Mouse (Mus musculus) lung, postnatal 4 days (tissue): ENCODE measurements at regions not wholly inside any gene's neighbourhood (a gene's known extent, or its start where the extent isn't known, plus 50 kb on each side); places are given as distances from the start of the nearest gene placed in this dataset.

Experiments
- DNase-seq, 2 experiments: peaks; one replicate each; pipeline ENCODE4 v3.0.0; 2021

DNA sequence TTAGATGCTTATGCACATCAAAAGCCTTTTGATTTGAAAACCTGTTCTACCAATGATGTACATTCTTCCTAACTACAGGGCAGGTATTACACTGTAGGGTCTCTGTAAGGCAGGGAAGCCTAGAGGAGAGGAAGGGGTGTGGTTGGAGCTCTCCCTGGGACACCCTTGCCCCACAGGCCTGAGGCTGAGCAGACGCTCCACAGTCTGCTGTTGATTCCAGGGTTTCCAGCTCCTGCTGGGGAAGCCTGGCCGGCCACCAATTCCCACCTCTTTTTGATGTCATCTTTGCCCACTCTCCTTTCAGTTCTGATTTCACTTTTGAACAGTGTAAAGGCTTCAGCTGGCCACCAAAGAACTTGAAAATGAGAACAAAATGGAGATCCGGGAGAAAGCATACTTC, 223.0 kb upstream of the Spred2 start:
- DNase-seq = no peak

DNA sequence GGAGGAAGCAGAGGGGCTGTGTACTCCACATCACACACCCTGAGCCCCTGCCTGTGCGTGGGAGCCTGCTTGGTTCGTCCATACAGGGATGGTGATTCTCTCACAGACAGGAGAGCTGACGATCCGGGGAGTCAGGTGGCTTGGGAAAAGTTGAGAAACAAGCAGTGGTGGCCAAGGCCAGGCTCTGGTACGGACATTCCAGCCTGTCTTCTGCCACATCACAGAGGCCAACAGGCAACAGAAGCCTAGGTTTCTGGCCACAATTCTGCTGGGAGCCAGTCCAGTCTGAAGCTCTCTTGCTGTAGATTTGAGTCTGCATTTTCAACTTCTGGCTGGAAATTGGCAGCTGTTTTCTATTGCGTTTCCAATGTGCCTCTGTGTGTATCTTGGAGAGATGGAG, 215.4 kb upstream of the Spred2 start:
- no peak for DNase-seq

DNA sequence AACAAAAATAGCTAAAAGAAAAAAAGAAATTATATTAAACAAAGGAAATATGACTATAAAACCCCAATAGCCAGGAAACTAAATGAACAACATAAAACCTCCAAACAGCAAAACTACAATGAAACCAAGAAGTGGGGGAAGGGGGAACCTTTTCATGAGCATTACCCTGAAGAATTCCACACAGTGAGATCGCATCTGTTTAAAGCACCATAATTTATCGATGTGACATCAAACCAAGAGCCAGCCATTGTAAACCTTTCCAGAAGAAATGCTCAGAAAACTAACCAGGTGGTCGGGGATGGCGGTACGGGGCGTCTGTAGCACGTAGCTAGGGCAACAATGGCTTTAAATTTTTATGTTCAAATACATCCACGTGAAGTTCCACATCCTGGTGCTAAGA, 214.8 kb upstream of the Spred2 start:
- DNase-seq = no peak

DNA sequence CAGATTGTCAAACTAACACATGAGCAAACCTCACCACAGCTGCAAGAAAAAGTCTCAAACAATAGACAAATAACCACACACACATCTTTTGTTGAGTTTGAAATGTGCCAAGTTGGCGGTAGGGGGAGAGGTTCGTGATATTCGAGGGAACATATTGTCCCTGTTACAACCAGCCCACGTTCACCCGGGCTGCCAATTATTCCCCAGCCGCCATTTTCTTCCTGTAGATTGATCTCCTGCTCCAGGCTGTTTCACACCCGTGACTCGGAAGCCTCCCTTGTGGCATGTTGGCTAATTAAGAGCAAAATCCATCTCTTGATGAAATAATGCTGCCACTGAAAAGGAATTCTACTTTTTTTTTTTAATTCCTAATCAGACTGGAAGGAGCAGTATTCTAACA, 211.1 kb upstream of the Spred2 start:
- no peak for DNase-seq

- no peak for DNase-seq
These were observed 210.6 kb upstream of the Spred2 start for GRCm38 (mm10) chr11:19713597-19713996.

GRCm38 (mm10) chr11:19714211-19714610, 210.0 kb upstream of the Spred2 start:
- no peak for DNase-seq

DNA sequence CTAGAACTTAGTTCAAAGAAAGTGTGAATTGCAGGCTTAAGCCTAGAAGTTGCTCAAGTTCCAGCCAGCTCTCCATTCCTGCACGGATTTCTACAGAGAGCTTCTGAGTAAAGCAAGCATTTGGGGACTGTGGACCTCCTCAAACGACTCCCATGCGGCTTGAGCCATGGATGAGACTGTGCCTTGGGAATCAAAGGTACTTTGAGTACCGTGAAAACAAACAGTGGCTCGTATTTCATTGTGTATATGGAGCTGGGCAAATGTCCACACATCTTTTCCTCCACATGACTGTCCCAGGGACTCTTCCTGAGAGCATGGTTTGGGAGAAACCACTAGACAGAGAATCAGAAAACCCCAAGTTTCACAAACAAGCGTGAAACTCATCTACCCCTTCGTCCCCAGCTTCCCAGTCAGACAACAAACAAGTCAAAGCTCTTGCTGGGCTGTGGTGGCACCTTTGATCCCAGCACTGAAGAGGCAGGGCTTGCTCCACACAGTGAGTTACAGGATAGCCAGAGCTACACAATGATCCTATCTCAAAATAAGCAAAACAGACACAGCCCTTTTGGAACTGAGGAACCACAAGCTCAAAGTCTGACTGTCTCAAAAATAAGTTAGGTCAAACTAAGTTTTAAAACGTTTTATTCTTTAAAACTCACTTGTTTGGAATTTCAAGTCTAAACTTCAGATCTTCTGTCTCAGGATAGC, 209.1 kb upstream of the Spred2 start:
- DNase-seq = no peak

- DNase-seq = no peak
These were observed 206.0 kb upstream of the Spred2 start for GRCm38 (mm10) chr11:19718165-19718564.

DNA sequence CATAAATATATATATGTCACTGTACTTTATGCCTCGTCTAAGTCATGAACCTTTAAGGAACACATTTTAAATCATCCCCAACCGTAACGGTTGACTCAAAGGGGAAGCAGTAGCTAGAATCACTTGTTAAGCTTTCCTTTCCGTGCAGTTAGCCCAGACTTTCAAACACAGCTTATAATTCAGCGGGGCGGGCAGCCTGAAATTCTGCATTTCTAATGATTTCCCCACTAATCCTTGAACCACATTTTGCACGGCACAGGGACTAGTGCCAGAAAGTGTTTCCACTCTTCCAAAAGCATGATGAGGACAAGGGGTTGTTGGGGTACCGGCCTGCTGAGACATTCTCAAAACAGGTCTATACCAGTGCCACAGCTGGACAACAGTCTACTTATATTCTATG, 195.1 kb upstream of the Spred2 start:
- DNase-seq = no peak

- no peak for DNase-seq
These were observed 193.4 kb upstream of the Spred2 start for GRCm38 (mm10) chr11:19730747-19731146.

GRCm38 (mm10) chr11:19736076-19736475, 188.1 kb upstream of the Spred2 start:
- no peak for DNase-seq

- DNase-seq = no peak
These were observed 187.2 kb upstream of the Spred2 start for GRCm38 (mm10) chr11:19736926-19737325.

GRCm38 (mm10) chr11:19737331-19737730, 186.8 kb upstream of the Spred2 start:
- peak; percentile 36 to 50 for DNase-seq

DNA sequence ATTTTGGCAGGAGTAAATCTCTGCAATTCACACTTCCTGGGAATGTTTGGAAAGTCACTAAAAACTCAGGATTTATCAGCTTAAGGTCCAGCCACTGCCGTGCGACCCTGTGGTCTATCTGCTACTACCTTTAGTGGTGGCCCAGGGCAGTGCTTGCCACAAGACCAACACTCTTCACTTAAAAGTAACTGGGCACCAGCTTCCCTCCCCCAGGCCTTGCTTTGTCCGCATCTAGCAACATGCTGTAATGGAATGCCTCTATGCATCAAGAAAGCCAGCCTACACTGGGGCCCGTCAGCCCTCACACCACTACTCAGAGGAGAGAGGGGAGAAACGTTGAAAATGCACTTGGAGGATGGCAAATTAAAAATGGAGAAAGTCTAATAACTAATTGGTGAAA, 186.4 kb upstream of the Spred2 start:
- DNase-seq = no peak

DNA sequence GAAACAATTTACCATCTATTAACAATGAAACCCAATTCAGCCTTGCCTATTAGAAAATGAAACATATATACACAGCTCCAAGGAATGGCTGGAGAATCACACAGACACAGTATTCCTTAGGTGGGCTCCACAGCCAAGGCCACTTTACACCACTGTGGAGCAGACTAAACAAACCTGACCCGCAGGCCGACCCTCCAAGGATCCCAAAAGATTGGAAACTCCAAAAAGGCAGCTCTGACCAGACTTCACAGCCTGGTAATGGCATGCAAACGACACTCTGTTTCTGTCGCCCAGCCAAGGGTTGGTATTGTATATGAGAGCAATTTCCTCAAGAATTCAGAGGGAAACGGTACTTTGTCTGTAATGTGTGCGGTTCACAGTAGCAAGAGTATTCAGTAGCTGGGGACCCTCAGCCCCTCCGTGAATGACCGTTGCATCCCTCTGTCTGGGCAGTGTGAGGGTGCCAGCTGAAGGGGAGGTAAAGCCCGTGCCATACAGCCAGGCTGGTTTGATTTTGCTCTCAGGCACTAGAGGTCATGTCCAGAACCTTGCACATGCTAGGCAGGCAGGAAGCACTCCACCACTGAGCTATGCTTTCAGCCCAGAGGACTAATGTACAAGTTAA, 184.5 kb upstream of the Spred2 start:
- peak in 1 of 2 experiments; percentile 48 for DNase-seq

DNA sequence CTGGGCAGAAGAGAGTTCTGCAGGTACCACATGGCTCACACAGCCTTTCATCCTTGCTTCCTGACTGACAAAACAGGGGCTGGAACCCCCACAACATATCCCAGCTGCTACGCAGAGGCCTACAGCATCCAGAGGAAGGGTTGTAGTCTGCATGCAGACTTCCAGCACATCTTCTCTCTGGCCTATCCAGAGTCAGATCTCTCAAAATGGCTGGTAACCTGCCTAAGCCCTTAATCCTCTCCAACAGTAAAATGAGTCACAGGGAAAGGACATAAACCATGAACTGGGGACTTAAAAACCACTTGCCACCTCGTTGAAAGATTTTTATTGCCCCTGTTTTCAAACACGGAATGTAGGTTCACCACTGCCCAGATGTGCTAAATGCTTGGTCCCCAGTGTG, 183.6 kb upstream of the Spred2 start:
- DNase-seq = no peak

DNA sequence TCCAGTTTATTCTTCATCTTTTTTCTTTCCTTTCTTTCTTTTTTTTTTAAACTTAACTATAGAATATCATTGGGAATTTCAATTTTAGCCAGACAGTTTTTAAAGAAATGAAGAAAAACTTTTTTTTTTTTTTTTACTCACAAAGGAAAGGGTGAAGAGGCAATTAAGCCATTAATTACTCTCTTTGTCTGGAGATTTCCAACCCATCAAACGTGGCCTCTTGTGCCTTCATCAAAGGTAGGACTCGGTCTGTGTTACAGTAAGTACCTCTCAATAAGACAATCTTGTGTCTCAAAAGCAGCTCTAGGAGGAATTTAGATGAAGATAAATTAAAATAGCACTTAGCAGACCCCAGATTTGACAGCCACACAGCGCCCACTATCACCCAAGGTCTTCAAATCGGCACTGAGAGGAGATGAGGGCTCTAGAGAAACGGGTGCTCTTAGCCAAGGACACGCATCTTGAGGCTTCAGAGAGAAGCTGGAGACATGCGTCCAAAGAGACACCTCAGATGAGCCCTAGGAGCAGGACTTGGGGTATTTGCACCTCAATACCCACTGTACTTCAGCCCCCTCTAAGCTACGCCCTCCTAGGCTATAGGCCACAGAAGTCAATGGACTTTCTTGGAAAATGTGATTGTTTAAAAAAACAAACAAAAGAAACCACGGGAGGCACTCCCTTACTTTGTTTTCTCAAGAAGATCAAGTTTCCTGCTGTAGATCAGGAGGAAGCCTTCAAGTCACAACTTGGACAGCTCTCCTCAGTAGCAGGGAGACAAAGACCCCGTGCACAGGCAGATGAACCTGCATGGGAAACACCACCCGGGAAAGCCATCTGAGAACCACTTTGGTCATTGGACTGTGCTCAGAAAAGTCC, 176.8 kb upstream of the Spred2 start:
- peak in 1 of 2 experiments; percentile 50 for DNase-seq

DNA sequence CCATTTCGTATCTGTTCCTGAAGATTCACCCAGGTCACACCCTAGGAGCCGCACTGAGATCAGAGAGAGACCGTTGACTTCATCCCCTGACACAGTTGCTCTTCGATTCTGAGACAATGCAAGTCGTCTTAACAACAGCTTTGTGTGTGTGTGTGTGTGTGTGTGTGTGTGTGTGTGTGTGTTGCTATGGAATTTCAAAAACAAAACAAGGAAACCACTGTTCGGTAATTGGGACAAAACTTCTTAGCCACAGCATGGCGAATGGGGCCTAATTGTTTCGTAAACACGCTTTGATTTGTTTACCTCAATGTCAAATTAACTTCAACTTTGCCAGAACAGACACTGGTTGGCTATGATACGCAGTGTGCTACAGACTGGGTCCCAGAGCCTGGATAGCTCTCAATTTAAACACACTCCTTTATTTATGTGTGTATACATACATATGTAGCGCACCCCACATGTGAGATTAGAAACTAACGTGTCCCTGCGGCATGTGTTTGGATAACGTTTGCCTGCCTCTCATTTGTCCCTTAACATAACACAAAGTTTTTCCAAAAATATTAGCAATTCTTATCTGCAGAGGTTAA, 176.1 kb upstream of the Spred2 start:
- DNase-seq = peak; percentile 44 to 50

GRCm38 (mm10) chr11:19758892-19759291, 165.3 kb upstream of the Spred2 start:
- DNase-seq = no peak

DNA sequence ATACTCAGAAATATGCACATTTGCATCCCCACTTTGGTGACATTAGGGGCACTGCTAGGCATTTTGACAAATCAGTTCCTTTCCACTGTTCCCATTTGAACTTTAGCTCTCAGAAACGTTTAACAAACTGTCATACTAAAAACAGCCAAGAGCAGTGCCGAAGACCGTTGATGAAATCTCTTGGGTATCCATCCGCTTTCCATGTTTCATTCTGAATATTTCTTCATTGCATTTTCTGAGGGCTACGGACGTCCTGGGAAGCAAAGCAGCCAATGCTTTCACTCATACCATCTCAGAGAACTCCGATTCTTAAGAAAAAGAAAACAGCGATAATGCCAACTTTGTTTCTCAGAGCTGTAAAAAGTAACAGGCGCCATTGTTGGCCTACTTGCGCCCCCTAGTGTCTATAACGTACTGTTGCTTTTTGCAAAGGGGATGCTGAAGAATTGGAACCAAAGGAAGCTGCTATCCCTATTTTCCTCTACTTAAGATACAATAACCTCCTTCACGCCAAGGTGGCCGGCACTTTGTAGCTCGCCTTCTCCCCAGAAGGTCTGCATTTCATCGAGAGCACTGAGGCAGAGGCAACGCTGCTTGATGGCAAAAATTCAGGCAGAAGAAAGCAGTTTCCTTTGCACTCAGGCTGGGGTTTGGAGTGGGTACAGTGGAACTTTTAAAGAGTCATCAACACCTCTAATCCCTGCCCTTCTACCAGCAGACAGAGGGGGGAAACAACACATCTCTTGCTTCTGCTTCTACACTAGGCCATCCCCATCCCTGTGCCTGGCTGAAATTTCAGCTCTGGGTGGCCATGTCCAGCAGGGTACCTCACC, 163.1 kb upstream of the Spred2 start:
- DNase-seq = peak; percentile 52 to 70

DNA sequence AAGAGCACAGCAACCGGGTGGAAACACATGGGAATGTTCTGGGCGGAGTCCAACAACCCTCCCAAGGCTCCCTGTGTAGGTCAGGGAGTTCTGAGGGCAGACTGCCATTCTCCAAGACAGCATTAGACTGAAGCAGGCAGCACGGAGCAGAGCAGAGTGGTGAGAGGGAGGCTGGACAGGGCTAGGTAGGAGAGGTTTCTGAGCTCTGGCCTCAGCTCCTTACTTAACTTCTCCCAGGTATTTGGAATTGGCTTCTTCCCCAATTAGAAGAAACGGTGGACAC, 162.5 kb upstream of the Spred2 start:
- DNase-seq = no peak

DNA sequence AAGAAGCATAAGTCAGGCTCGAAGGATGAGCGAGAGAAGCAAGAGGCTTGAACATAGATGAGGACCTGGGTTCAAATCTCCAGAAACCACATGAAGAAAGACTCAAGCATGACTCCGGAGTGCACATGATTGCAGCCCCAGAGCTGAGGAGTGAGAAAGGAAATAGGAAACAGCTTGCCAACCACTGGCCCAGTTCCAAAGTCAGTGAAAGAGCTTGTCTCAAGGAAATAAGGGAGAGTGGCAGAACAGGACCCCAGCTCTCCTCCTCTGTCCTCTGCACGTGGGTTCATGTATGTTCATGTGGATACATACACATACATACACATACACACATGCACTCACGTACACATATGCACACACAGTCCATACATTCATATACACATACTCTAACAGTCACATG, 156.9 kb upstream of the Spred2 start:
- peak in 1 of 2 experiments; percentile 21 for DNase-seq

DNA sequence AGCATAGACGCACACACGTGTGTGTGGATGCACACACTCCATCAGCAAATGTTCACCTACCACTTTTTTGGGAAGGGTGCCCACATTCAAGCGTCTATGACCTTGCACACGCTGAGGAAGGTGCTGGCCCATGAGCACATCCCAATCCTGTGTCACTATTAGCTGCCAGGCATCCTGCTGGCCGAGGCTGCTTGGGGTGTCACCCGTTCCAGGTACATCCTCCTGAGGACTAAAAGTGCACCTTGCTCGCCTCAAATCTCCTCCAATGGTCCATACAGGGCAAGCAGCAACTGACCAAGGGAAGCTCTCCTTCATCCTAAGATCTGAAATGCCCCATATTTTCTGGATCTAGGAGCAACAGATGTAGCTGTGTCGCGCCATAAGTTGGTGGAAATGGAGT, 156.3 kb upstream of the Spred2 start:
- DNase-seq = peak in 1 of 2 experiments; percentile 17
